Mouse (Mus musculus) limb, embryonic 14.5 days (tissue): ENCODE measurements at regions not wholly inside any gene's neighbourhood (a gene's known extent, or its start where the extent isn't known, plus 50 kb on each side); places are given as distances from the start of the nearest gene placed in this dataset.

ENCODE experiments used
- ATAC-seq: fragments of 200-750 bp; cut with Nextera tagmentation; 2 replicates; pipeline ENCODE4 v1.8.0; 2017; ENCODE audit warnings: low read depth, moderate number of reproducible peaks, moderate TSS enrichment; ENCODE audit not compliant: low FRiP score
- DNase-seq: peaks from one replicate; pipeline ENCODE4 v3.0.0-alpha.2; 2015; ENCODE audit warnings: low spot score
- H3K27ac ChIP-seq: fragments of 300-500 bp; sonication (generic); replicated peaks from 2 replicates; pipeline ENCODE4 v1.5.1; 2014; ENCODE audit warnings: low read depth, mild to moderate bottlenecking, low read length, moderate library complexity, mixed read lengths
- H3K27me3 ChIP-seq: fragments of 300-500 bp; sonication (generic); 2 replicates; pipeline ENCODE4 v1.6.1; 2014; ENCODE audit warnings: low read length, mixed read lengths; ENCODE audit not compliant: control insufficient read depth, insufficient read depth
- H3K36me3 ChIP-seq: fragments of 300-500 bp; sonication (generic); 2 replicates; pipeline ENCODE4 v1.6.1; 2014; ENCODE audit warnings: mild to moderate bottlenecking, low read length, moderate library complexity, mixed read lengths; ENCODE audit not compliant: control insufficient read depth, insufficient read depth
- H3K4me1 ChIP-seq: fragments of 300-500 bp; sonication (generic); 2 replicates; pipeline ENCODE4 v1.6.1; 2014; ENCODE audit warnings: antibody characterized with exemption, low read length, mixed read lengths; ENCODE audit not compliant: control insufficient read depth, insufficient read depth
- H3K4me2 ChIP-seq: fragments of 300-500 bp; sonication (generic); replicated peaks from 2 replicates; pipeline ENCODE4 v1.6.1; 2014; ENCODE audit warnings: low read depth, mild to moderate bottlenecking, low read length, moderate library complexity; ENCODE audit not compliant: severe bottlenecking
- H3K4me3 ChIP-seq: fragments of 300-500 bp; sonication (generic); replicated peaks from 2 replicates; pipeline ENCODE4 v1.5.1; 2014; ENCODE audit warnings: low read length
- H3K9ac ChIP-seq: fragments of 300-500 bp; sonication (generic); 2 replicates; pipeline ENCODE4 v1.6.1; 2014; ENCODE audit warnings: mild to moderate bottlenecking, low read depth, low read length, moderate library complexity; ENCODE audit not compliant: severe bottlenecking
- H3K9me3 ChIP-seq: fragments of 300-500 bp; sonication (generic); 2 replicates; pipeline ENCODE4 v1.6.1; 2016; ENCODE audit warnings: low read length; ENCODE audit not compliant: control insufficient read depth
- POLR2A ChIP-seq: fragments of 200-500 bp; IDR thresholded peaks from 2 replicates; pipeline ENCODE4 v1.8.0; 2012; ENCODE audit warnings: inconsistent platforms, mild to moderate bottlenecking, moderate library complexity, borderline replicate concordance; ENCODE audit not compliant: insufficient read depth, insufficient read length; ENCODE audit errors: extremely low read depth
- WGBS: fragments of 180-500 bp; shearing (Covaris S2); extraction: QIAGEN DNeasy Blood & Tissue Kit; methylation state at CpG from one replicate; pipeline ENCODE4 v1.1.7; 2014; 5-methylcytosine and 5-hydroxymethylcytosine counted together

- Histone ChIP-seq H3K27me3 (no peaks in the 10 kb centered on the region), H3K4me2 (no peak overlapping the region), H3K36me3 (no peaks in the 10 kb centered on the region), H3K27ac (no peak overlapping the region), H3K9ac (no peak overlapping the region), H3K4me3 (no peak overlapping the region), H3K9me3 (no peaks in the 10 kb centered on the region), H3K4me1 (no peaks in the 10 kb centered on the region)
- 74% methylated on average over 4 of the region's 4 CpGs for WGBS
- DNase-seq (no peak), ATAC-seq (no peak)
- no peak for TF ChIP-seq POLR2A
Observed at GRCm38 (mm10) chrX:163302697-163303096, 246.8 kb downstream of the Grpr start.

- peak; percentile 14 for DNase-seq
- 77% methylated on average over 6 of the region's 6 CpGs for WGBS
- H3K36me3 ChIP-seq, result no peaks in the 10 kb centered on the region
Observed at GRCm38 (mm10) chrX:163301045-163301444, 248.4 kb downstream of the Grpr start.

GRCm38 (mm10) chrX:163296956-163297628, 252.4 kb downstream of the Grpr start:
- no peaks in the 10 kb centered on the region for H3K9me3 ChIP-seq
- no peaks in the 10 kb centered on the region for H3K27me3 ChIP-seq
- H3K36me3 ChIP-seq, result no peaks in the 10 kb centered on the region
- no peak overlapping the region for H3K4me2 ChIP-seq
- no peak overlapping the region for H3K9ac ChIP-seq
- H3K27ac ChIP-seq, result no peak overlapping the region
- no peak for TF ChIP-seq POLR2A
- H3K4me1 ChIP-seq, result no peaks in the 10 kb centered on the region
- DNase-seq (peak; percentile 17), ATAC-seq (no peak)
- no peak overlapping the region for H3K4me3 ChIP-seq
- whole genome bisulfite sequencing, result 32% methylated on average over 8 of the region's 8 CpGs

More at GRCm38 (mm10) chrX:163301045-163301444, 248.4 kb downstream of the Grpr start:
- H3K4me2 ChIP-seq, result no peak overlapping the region
- no peak overlapping the region for H3K9ac ChIP-seq
- no peaks in the 10 kb centered on the region for H3K9me3 ChIP-seq
- H3K4me3 ChIP-seq, result no peak overlapping the region
- ATAC-seq, result no peak
- H3K27me3 ChIP-seq, result no peaks in the 10 kb centered on the region
- no peaks in the 10 kb centered on the region for H3K4me1 ChIP-seq
- no peak overlapping the region for H3K27ac ChIP-seq
- TF ChIP-seq POLR2A, result no peak

GRCm38 (mm10) chrX:163261248-163261647, 288.2 kb downstream of the Grpr start:
- Histone ChIP-seq H3K9me3 (no peaks in the 10 kb centered on the region), H3K4me2 (no peak overlapping the region), H3K4me3 (no peak overlapping the region), H3K27me3 (no peaks in the 10 kb centered on the region), H3K4me1 (no peaks in the 10 kb centered on the region), H3K36me3 (no peaks in the 10 kb centered on the region), H3K9ac (no peak overlapping the region), H3K27ac (no peak overlapping the region)
- ATAC-seq (no peak), DNase-seq (no peak)
- 95% methylated on average over 2 of the region's 2 CpGs for WGBS
- TF ChIP-seq POLR2A, result no peak

- Histone ChIP-seq H3K9ac (no peak overlapping the region), H3K9me3 (no peaks in the 10 kb centered on the region), H3K27me3 (no peaks in the 10 kb centered on the region), H3K36me3 (no peaks in the 10 kb centered on the region), H3K4me1 (no peaks in the 10 kb centered on the region), H3K4me3 (no peak overlapping the region), H3K4me2 (no peak overlapping the region), H3K27ac (no peak overlapping the region)
- WGBS, result 47% methylated on average over 2 of the region's 2 CpGs
- no peak for TF ChIP-seq POLR2A
- no peak for ATAC-seq
- DNase-seq, result no peak
Observed at GRCm38 (mm10) chrX:163253048-163253447, 288.6 kb upstream of the S100g start.
